Mouse (Mus musculus) myocyte (in vitro differentiated cells): ENCODE data around the gene Spata17. TPM values are rescaled to one million over a fixed set of nuclear protein-coding genes. Genes with fewer than 3 reads are reported as not detected.

Source experiments
- H3K27me3 ChIP-seq: one replicate; pipeline ENCODE4 v1.6.1; 2011; ENCODE audit not compliant: control insufficient read depth, insufficient read depth, insufficient read length
- H3K36me3 ChIP-seq: one replicate; pipeline ENCODE4 v1.6.1; 2011; ENCODE audit not compliant: control insufficient read depth, insufficient read depth
- H3K4me2 ChIP-seq: one replicate; pipeline ENCODE4 v1.6.1; 2011; ENCODE audit warnings: low read depth, control low read depth
- H3K4me3 ChIP-seq: one replicate; pipeline ENCODE4 v1.5.1; 2011; ENCODE audit warnings: mild to moderate bottlenecking, control low read depth, moderate library complexity
- H3K79me2 ChIP-seq: one replicate; pipeline ENCODE4 v1.6.1; 2011; ENCODE audit not compliant: control insufficient read depth, insufficient read depth
- H3ac ChIP-seq: one replicate; pipeline ENCODE4 v1.6.1; 2011; ENCODE audit not compliant: control insufficient read depth, insufficient read length
- CEBPB ChIP-seq: IDR thresholded peaks from 2 replicates; pipeline ENCODE4 v1.6.1; 2011; ENCODE audit warnings: mild to moderate bottlenecking, moderate library complexity; ENCODE audit not compliant: poor library complexity, insufficient read depth, severe bottlenecking
- E2F4 ChIP-seq: IDR thresholded peaks from one replicate; pipeline ENCODE4 v1.6.1; 2011; ENCODE audit warnings: mild to moderate bottlenecking, control low read depth, moderate library complexity; ENCODE audit not compliant: insufficient read depth
- MAX ChIP-seq: IDR thresholded peaks from one replicate; pipeline ENCODE4 v1.6.1; 2011; ENCODE audit warnings: low read depth, mild to moderate bottlenecking, control low read depth
- MYOD1 ChIP-seq, 3 experiments: IDR thresholded peaks; one replicate each; pipeline ENCODE4 v1.6.1; 2011; ENCODE audit warnings: control low read depth in 2 of 3, low read depth in 2 of 3, mild to moderate bottlenecking in 2 of 3, moderate library complexity in 1 of 3; ENCODE audit not compliant: insufficient read length in 2 of 3, control insufficient read depth in 1 of 3
- MYOG ChIP-seq, 3 experiments: IDR thresholded peaks; one replicate each; pipeline ENCODE4 v1.6.1; 2011; ENCODE audit warnings: control low read depth in 2 of 3, low read depth in 2 of 3, mild to moderate bottlenecking in 2 of 3; ENCODE audit not compliant: insufficient read length in 2 of 3, control insufficient read depth in 1 of 3, insufficient read depth in 1 of 3
- POLR2A ChIP-seq: IDR thresholded peaks from one replicate; pipeline ENCODE4 v1.6.1; 2011; ENCODE audit warnings: low read depth, mild to moderate bottlenecking, control low read depth, moderate library complexity; ENCODE audit not compliant: insufficient read length
- POLR2AphosphoS2 ChIP-seq: IDR thresholded peaks from one replicate; pipeline ENCODE4 v1.6.1; 2011; ENCODE audit warnings: low read depth, control low read depth; ENCODE audit not compliant: insufficient read length
- REST ChIP-seq: IDR thresholded peaks from one replicate; pipeline ENCODE4 v1.6.1; 2011; ENCODE audit warnings: mild to moderate bottlenecking, control low read depth, moderate library complexity; ENCODE audit not compliant: insufficient read depth, insufficient read length
- SRF ChIP-seq: IDR thresholded peaks from one replicate; pipeline ENCODE4 v1.6.1; 2011; ENCODE audit warnings: low read depth; ENCODE audit not compliant: control insufficient read depth, insufficient read length
- TCF12 ChIP-seq: IDR thresholded peaks from one replicate; pipeline ENCODE4 v1.6.1; 2011; ENCODE audit warnings: mild to moderate bottlenecking, control low read depth; ENCODE audit not compliant: poor library complexity, insufficient read depth, severe bottlenecking
- TCF3 ChIP-seq: IDR thresholded peaks from one replicate; pipeline ENCODE4 v1.6.1; 2011; ENCODE audit warnings: low read depth, control low read depth; ENCODE audit not compliant: insufficient read length
- USF1 ChIP-seq: IDR thresholded peaks from one replicate; pipeline ENCODE4 v1.6.1; 2011; ENCODE audit warnings: low read depth, mild to moderate bottlenecking, control low read depth, moderate library complexity
- polyA plus RNA-seq: library from polyadenylated mRNA; unstranded; fragments of >200 nt; fragmentation: generic; extraction: Trizol; gene quantifications from one replicate; pipeline ENCODE4 v1.2.1, GENCODE M21; 2012; ENCODE audit warnings: missing spikeins

Gene Spata17
- polyA plus RNA-seq, 1 experiment = 0.05 TPM

DNA sequence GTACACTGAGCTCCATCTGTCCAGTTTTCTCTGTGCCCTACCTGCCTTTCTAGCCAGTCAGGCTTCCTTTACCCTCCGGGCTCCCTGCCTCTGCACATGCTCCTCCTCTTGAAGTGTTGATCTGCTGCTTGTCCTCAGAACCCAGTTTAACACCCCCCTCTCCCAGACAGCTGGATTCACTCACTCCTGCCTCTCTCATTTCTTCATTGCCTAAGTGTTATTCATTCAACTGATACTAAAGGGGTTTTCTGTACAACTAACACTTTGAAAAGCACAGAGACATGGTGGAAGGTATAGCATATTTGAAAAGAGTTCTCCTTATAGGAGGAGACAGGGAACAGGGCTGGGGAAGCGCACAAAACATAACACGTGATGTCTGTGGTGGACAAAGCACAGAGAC lies 114.1 kb downstream of the Spata17 start:
- Histone ChIP-seq H3K79me2 (no peaks in the 10 kb centered on the region), H3K4me2 (no peak overlapping the region), H3K4me3 (no peak overlapping the region), H3K27me3 (no peaks in the 10 kb centered on the region), H3K36me3 (no peaks in the 10 kb centered on the region), H3ac (no peak overlapping the region)
- TF ChIP-seq SRF (no peak), MYOG (IDR thresholded peaks at IDR 0.05; ENCODE audit: control insufficient read depth in 1 of 3, insufficient read depth in 1 of 3, insufficient read length in 2 of 3, low read depth in 2 of 3) (no peak), MAX (no peak), TCF3 (no peak), CEBPB (no peak), E2F4 (no peak), REST (no peak), USF1 (no peak), POLR2AphosphoS2 (no peak), TCF12 (no peak), MYOD1 (IDR thresholded peaks at IDR 0.05; ENCODE audit: control insufficient read depth in 1 of 3, insufficient read length in 2 of 3, low read depth in 2 of 3) (no peak), POLR2A (no peak)

DNA sequence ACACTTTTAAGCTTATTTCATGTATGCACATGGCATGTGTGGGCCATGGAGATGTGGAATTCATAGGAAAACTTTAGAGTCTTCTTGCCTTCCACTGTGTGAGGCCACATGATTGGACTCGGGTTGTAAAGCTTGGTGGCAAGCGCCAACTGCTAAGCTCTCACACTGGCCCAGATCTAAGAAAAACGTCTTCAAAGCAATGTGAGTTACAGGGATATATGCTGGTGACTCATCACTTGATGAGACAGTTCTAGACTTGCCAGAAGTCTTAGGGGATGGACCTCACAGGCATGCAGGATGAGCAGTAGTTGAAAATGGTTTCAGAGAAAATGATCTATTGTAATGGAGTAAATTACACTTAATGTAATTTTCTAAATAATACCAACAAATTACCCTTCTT lies 114.6 kb downstream of the Spata17 start:
- TF ChIP-seq MYOD1 (IDR thresholded peaks at IDR 0.05; ENCODE audit: control insufficient read depth in 1 of 3, insufficient read length in 2 of 3, low read depth in 2 of 3) (peak; percentile 56 to 61 (median 57)), MAX (no peak), TCF12 (no peak), REST (no peak)
- H3K4me2 ChIP-seq = no peak overlapping the region

DNA sequence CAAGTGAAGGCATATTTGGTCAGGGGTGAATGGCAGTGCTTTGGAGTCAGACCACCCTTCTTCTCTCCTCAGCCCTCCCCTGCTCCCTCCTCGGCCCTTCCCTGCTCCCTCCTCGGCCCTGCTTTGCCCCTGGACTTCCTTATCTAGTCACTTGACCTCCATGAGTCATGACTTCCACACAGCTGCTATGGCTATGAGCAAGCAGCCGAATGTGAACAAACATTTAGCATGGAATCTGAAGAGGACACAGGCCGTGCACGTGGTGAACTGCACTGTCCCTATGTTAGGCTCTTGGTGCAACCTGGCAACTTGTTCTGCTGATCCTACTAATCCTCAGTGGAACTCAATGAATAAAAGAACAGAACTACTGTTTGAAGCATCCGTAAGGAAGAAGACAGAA lies 117.0 kb downstream of the Spata17 start:
- H3ac ChIP-seq = no peak overlapping the region
- no peak overlapping the region for H3K4me3 ChIP-seq
- no peaks in the 10 kb centered on the region for H3K27me3 ChIP-seq
- H3K36me3 ChIP-seq = no peaks in the 10 kb centered on the region
- H3K4me2 ChIP-seq = no peak overlapping the region
- TF ChIP-seq MYOD1 (IDR thresholded peaks at IDR 0.05; ENCODE audit: control insufficient read depth in 1 of 3, insufficient read length in 2 of 3, low read depth in 2 of 3) = no peak
- TF ChIP-seq TCF12 = no peak
- no peak for TF ChIP-seq POLR2AphosphoS2
- no peak for TF ChIP-seq TCF3
- no peak for TF ChIP-seq MYOG (IDR thresholded peaks at IDR 0.05; ENCODE audit: control insufficient read depth in 1 of 3, insufficient read depth in 1 of 3, insufficient read length in 2 of 3, low read depth in 2 of 3)
- TF ChIP-seq CEBPB = no peak
- no peak for TF ChIP-seq SRF
- no peak for TF ChIP-seq MAX
- TF ChIP-seq E2F4 = no peak
- no peaks in the 10 kb centered on the region for H3K79me2 ChIP-seq

More for the DNA sequence above, 114.6 kb downstream of the Spata17 start:
- Histone ChIP-seq H3K27me3 (no peaks in the 10 kb centered on the region), H3K36me3 (no peaks in the 10 kb centered on the region), H3K79me2 (no peaks in the 10 kb centered on the region), H3ac (no peak overlapping the region), H3K4me3 (no peak overlapping the region)

DNA sequence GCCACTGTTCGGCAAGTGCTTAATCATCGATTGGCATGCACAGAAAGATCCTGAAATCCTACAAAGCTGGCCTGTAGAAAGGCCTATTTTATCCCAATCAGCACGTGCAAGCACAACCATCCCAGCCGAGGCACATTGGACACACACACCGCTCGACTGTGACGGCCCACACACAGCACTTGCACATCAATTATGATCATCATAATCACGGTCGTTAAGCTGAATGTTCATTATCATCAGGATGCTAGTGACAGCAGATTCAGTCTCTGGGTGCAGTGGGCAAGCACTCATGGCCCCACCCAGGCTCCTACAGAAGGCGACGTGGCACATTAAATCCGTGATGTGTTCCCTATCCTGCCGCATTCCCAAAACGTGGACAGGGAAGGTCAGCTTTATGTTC lies 122.7 kb downstream of the Spata17 start:
- H3K79me2 ChIP-seq = no peaks in the 10 kb centered on the region
- TF ChIP-seq TCF12 (no peak), POLR2A (no peak), TCF3 (no peak), POLR2AphosphoS2 (no peak), E2F4 (no peak), USF1 (no peak), CEBPB (no peak), MYOG (IDR thresholded peaks at IDR 0.05; ENCODE audit: control insufficient read depth in 1 of 3, insufficient read depth in 1 of 3, insufficient read length in 2 of 3, low read depth in 2 of 3) (no peak), REST (no peak), MYOD1 (IDR thresholded peaks at IDR 0.05; ENCODE audit: control insufficient read depth in 1 of 3, insufficient read length in 2 of 3, low read depth in 2 of 3) (no peak), MAX (no peak), SRF (no peak)

DNA sequence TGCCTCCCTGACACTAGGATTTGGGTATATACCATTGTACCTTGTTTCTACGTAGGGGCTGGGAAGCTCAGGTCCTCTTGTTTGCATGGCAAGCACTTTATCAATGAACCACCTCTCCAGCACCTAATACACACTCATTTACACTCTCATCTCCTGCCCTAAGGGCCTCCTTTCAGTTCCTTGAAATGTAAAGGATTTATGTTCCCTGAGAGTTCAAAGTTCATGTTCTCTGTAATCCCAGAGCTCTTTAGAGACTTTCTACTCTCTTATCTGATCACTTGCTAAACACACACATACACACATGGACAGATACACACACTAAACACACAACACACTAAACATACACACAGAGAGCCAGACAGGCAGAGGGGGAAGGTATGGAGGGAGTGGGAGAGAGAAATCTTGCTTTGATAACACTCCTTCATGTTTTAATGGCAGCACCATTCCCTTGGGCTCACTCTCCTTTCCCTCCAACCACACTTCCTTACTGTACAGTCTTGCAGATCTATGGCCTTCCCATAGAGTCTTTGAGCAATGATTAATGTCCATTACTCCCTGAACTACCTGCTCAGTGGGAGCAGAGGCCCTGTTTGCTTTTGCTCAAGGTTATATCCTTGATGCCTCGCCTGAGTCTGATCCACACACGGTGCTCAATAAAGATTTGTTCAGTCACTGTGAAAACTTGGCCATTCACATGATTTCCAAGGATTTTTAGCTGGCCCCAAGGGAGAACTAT lies 126.4 kb downstream of the Spata17 start:
- no peak overlapping the region for H3K4me2 ChIP-seq
- no peak overlapping the region for H3ac ChIP-seq
- no peaks in the 10 kb centered on the region for H3K79me2 ChIP-seq
- no peaks in the 10 kb centered on the region for H3K27me3 ChIP-seq
- TF ChIP-seq USF1 (no peak), TCF12 (no peak), MAX (no peak), TCF3 (no peak), MYOG (IDR thresholded peaks at IDR 0.05; ENCODE audit: control insufficient read depth in 1 of 3, insufficient read depth in 1 of 3, insufficient read length in 2 of 3, low read depth in 2 of 3) (no peak), CEBPB (no peak), POLR2AphosphoS2 (no peak), POLR2A (no peak), E2F4 (no peak), SRF (no peak), REST (no peak), MYOD1 (IDR thresholded peaks at IDR 0.05; ENCODE audit: control insufficient read depth in 1 of 3, insufficient read length in 2 of 3, low read depth in 2 of 3) (no peak)
- H3K36me3 ChIP-seq = no peaks in the 10 kb centered on the region
- H3K4me3 ChIP-seq = no peak overlapping the region

More for the DNA sequence above, 122.7 kb downstream of the Spata17 start:
- no peaks in the 10 kb centered on the region for H3K36me3 ChIP-seq
- H3ac ChIP-seq = no peak overlapping the region
- no peaks in the 10 kb centered on the region for H3K27me3 ChIP-seq
- H3K4me2 ChIP-seq = no peak overlapping the region
- H3K4me3 ChIP-seq = no peak overlapping the region
